Mouse (Mus musculus) embryonic facial prominence, embryonic 13.5 days (tissue): ENCODE measurements around the gene Draxin. TPM values are rescaled to one million over a fixed set of nuclear protein-coding genes. Genes with fewer than 3 reads are reported as not detected.

Experiments used
- ATAC-seq: fragments of 200-750 bp; cut with Nextera tagmentation; 2 replicates; pipeline ENCODE4 v1.8.0; 2017; ENCODE audit warnings: low read depth; ENCODE audit not compliant: insufficient number of reproducible peaks, insufficient read depth, low FRiP score, low TSS enrichment
- H3K27ac ChIP-seq: fragments of 300-500 bp; sonication (generic); 2 replicates; pipeline ENCODE4 v1.5.1; 2015; ENCODE audit warnings: moderate library complexity, mild to moderate bottlenecking, inconsistent platforms
- H3K27me3 ChIP-seq: fragments of 300-500 bp; sonication (generic); 2 replicates; pipeline ENCODE4 v1.6.1; 2015; ENCODE audit warnings: mild to moderate bottlenecking, inconsistent platforms
- H3K36me3 ChIP-seq: fragments of 300-500 bp; sonication (generic); 2 replicates; pipeline ENCODE4 v1.6.1; 2015; ENCODE audit warnings: mild to moderate bottlenecking, inconsistent platforms
- H3K4me1 ChIP-seq: fragments of 300-500 bp; sonication (generic); 2 replicates; pipeline ENCODE4 v1.6.1; 2015; ENCODE audit warnings: inconsistent platforms
- H3K4me2 ChIP-seq: fragments of 300-500 bp; sonication (generic); 2 replicates; pipeline ENCODE4 v1.6.1; 2015; ENCODE audit warnings: moderate library complexity, mild to moderate bottlenecking, inconsistent platforms
- H3K4me3 ChIP-seq: fragments of 300-500 bp; sonication (generic); 2 replicates; pipeline ENCODE4 v1.5.1; 2015; ENCODE audit warnings: mild to moderate bottlenecking, inconsistent platforms
- H3K9ac ChIP-seq: fragments of 300-500 bp; sonication (generic); 2 replicates; pipeline ENCODE4 v1.6.1; 2015; ENCODE audit warnings: mild to moderate bottlenecking, inconsistent platforms
- H3K9me3 ChIP-seq: fragments of 300-500 bp; sonication (generic); 2 replicates; pipeline ENCODE4 v1.6.1; 2016; ENCODE audit warnings: inconsistent platforms
- WGBS: fragments of 180-500 bp; shearing (Covaris S2); methylation state at CpG from one replicate; pipeline ENCODE4 v1.1.7; 2015; ENCODE audit warnings: mixed read lengths; 5-methylcytosine and 5-hydroxymethylcytosine counted together
- polyA plus RNA-seq: library from polyadenylated mRNA; unstranded; fragments of >200 nt; fragmentation: Nextera tagmentation; extraction: Ambion mirVana; gene quantifications from 2 replicates; pipeline ENCODE4 v1.2.1, GENCODE M21; 2015

The Draxin gene
- polyA plus RNA-seq, 1 experiment from 2014 or later, result 1.1 TPM

DNA sequence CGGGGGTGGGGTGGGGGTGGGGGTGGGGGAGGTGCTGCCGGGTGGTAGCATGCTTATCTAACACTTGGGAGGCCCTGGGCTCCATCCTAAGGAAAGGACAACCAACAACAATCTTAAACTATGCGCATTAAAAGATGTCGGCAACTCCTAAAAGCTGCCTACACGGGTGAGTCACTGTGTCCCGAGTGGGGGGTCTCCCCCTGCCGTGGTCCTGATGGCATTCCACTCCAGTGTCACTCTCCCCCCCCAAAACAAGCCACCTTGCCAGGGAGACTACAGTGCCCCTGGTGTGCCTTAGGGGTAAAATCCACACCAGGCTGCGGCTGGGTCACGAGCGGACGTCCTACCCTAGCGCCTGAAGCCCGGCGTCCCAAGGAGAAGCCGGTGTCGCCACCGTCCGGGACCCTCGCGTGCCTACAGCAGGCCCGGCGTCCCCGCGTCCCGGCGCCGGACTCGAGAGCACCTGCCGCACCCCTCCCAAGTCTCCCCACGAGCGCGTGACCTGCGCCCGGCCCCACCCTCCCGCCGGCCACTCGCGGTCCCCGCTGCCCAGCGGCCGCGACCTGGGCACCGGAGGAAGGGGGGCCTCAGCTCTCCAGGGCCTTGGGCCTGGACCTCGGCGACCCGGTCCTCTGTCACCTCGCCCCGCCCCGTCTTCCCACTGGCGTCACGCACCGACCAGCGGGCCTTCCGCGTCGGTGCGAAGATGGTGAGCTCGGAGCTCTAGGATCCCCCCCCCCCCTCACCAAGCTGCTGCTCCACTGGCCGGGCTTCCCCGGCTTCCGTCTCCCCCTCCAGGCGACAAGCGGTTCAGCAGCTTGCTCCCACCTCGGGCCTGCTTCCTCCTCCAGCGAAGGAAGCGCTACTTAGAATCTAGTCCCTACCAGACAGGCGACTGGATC lies 21.0 kb upstream of the Draxin start, which contains the start of gene Fbxo6:
Gene Fbxo6 (minus strand): TSS at position 874 of the 902 bp plus-strand sequence.
- H3K27ac ChIP-seq, result peak within 1 kb of the TSS; percentile 55
- WGBS, result under 1% methylated on average over 62 of the region's 67 CpGs
- peaks cover 23% of the 10 kb centered on the region for H3K36me3 ChIP-seq

DNA sequence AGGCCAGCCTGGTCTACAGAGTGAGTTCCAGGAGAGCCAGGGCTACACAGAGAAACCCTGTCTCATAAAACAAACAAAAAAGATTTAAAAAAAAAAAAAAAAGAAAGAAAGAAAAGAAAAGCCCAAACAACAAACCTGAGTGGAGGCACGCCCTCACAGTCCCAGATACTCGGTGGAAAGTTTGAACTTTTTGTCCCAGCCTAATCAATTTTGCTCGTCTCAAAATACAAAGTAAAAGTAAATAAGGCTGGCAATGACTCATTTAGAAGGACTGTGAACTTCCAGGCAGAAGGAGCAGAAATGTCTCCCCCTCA lies 20.4 kb upstream of the Draxin start:
- Histone ChIP-seq H3K27ac (no peak overlapping the region), H3K9ac (peak overlapping the region; percentile 78), H3K36me3 (peaks cover 24% of the 10 kb centered on the region), H3K9me3 (no peaks in the 10 kb centered on the region), H3K4me2 (peak overlapping the region; percentile 96), H3K4me1 (peaks cover 17% of the 10 kb centered on the region), H3K4me3 (peak overlapping the region; percentile 66), H3K27me3 (no peaks in the 10 kb centered on the region)
- ATAC-seq, result no peak
- 41% methylated on average over 3 of the region's 3 CpGs for WGBS

More for the DNA sequence above, 21.0 kb upstream of the Draxin start, which contains the start of gene Fbxo6:
- H3K4me2 ChIP-seq, result peak within 1 kb of the TSS; percentile 96
- peak within 1 kb of the TSS; percentile 66 for H3K4me3 ChIP-seq
- no peaks in the 10 kb centered on the region for H3K9me3 ChIP-seq
- H3K27me3 ChIP-seq, result no peaks in the 10 kb centered on the region
- peak; percentile 76 for ATAC-seq
- peaks cover 17% of the 10 kb centered on the region for H3K4me1 ChIP-seq
- H3K9ac ChIP-seq, result peak within 1 kb of the TSS; percentile 78

DNA sequence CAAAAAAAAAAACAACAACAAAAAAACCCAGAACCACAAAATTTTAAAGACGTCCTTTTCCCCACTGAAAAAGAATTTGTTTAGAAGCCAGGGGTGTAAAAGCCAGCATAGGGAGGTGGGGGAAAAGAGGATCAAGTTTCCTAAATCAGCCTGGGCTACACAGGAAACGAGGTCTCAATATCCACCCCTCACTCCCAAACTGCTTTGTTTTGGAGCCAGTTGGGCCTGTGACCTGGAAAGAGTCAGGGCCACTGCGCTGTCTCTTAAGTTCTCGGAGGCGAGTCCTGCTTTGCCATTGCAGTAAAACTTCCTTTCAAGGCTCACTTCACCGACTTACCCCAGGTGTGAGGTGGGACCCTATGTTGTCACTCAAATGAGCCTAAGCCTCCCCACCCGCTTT lies 19.7 kb upstream of the Draxin start:
- H3K4me2 ChIP-seq, result 0 out of 2 replicates have a peak overlapping the region, but pooled peaks have one; percentile 7
- no peak overlapping the region for H3K4me3 ChIP-seq
- H3K27me3 ChIP-seq, result no peaks in the 10 kb centered on the region
- H3K4me1 ChIP-seq, result peaks cover 17% of the 10 kb centered on the region
- peaks cover 26% of the 10 kb centered on the region for H3K36me3 ChIP-seq
- no peak overlapping the region for H3K27ac ChIP-seq
- no peak overlapping the region for H3K9ac ChIP-seq
- ATAC-seq, result no peak
- WGBS, result 24% methylated on average over 7 of the region's 7 CpGs
- H3K9me3 ChIP-seq, result no peaks in the 10 kb centered on the region

DNA sequence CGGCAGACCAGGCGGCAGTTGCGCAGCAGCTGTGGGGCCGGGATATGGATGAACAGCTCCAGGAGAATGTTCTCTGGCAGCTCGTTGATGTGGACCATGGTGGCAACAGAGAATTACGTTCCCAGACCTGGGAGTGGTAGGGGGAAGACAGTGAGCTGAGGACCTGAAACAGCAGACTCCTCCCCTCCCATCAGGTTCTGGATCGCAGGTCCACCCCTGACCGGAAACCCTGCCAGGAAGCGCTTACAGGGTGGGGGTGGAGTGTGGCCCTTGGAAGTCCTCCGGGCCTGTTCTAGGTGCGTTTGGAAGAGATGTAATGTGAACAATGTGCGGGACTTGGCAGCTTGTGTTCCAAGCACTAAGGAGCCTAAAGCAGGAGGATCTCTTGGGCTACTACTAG lies 19.0 kb upstream of the Draxin start:
- Histone ChIP-seq H3K27ac (no peak overlapping the region), H3K9me3 (no peaks in the 10 kb centered on the region), H3K27me3 (no peaks in the 10 kb centered on the region), H3K9ac (no peak overlapping the region), H3K4me2 (no peak overlapping the region), H3K36me3 (peaks cover 33% of the 10 kb centered on the region), H3K4me1 (peaks cover 17% of the 10 kb centered on the region), H3K4me3 (no peak overlapping the region)
- no peak for ATAC-seq
- 61% methylated on average over 12 of the region's 12 CpGs for WGBS

DNA sequence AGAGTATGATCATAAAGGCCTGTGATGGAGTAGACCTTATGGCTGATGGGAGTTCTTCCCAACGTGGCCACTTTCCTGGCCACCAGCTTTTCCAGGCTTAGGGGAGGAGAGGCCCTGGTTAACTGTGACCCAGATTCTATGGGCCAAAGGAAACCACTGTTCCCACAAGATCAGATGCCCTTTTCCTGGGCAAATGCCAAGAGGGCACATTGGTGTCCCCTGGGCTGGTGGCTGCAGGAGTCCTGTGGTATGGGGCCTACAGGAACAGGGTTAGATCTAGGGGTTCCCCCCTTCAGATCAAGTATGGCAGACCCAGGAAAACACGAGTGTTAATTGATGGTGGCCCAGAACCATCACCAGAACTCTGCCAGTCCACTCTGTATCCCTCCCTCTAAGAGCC lies 17.2 kb upstream of the Draxin start:
- no peak for ATAC-seq
- Histone ChIP-seq H3K4me2 (no peak overlapping the region), H3K36me3 (peaks cover 33% of the 10 kb centered on the region), H3K27me3 (no peaks in the 10 kb centered on the region), H3K4me3 (no peak overlapping the region), H3K9ac (no peak overlapping the region), H3K9me3 (no peaks in the 10 kb centered on the region), H3K4me1 (peaks cover 17% of the 10 kb centered on the region), H3K27ac (no peak overlapping the region)
- 88% methylated on average over 2 of the region's 2 CpGs for WGBS

DNA sequence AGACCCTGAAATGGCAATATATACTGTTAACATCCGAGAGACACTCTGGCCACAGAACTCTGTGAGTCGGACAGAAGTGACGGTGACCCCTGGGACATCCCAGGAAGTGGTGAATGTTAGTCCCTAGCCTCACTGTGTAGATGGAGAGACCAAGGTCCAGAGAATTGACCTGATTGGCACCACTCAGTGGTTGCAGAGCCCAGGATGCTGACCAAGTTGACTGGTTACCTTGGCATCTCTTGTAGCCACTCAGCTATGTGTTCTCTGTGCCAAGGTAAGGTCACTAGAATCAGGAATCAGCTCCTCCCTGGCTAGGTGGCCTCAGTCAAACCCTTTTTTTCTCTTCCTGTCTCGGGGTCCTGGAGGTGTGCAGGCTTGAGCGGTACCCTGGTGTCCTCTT lies 13.2 kb upstream of the Draxin start:
- 86% methylated on average over 5 of the region's 5 CpGs for WGBS
- peaks cover 14% of the 10 kb centered on the region; the same call in 1 of the 2 replicates for H3K4me1 ChIP-seq
- no peak overlapping the region for H3K4me2 ChIP-seq
- no peak overlapping the region for H3K9ac ChIP-seq
- H3K27ac ChIP-seq, result no peak overlapping the region
- ATAC-seq, result no peak
- H3K36me3 ChIP-seq, result peaks cover 33% of the 10 kb centered on the region
- H3K9me3 ChIP-seq, result no peaks in the 10 kb centered on the region
- peaks cover 3% of the 10 kb centered on the region; the same call in 1 of the 2 replicates for H3K27me3 ChIP-seq
- no peak overlapping the region for H3K4me3 ChIP-seq

DNA sequence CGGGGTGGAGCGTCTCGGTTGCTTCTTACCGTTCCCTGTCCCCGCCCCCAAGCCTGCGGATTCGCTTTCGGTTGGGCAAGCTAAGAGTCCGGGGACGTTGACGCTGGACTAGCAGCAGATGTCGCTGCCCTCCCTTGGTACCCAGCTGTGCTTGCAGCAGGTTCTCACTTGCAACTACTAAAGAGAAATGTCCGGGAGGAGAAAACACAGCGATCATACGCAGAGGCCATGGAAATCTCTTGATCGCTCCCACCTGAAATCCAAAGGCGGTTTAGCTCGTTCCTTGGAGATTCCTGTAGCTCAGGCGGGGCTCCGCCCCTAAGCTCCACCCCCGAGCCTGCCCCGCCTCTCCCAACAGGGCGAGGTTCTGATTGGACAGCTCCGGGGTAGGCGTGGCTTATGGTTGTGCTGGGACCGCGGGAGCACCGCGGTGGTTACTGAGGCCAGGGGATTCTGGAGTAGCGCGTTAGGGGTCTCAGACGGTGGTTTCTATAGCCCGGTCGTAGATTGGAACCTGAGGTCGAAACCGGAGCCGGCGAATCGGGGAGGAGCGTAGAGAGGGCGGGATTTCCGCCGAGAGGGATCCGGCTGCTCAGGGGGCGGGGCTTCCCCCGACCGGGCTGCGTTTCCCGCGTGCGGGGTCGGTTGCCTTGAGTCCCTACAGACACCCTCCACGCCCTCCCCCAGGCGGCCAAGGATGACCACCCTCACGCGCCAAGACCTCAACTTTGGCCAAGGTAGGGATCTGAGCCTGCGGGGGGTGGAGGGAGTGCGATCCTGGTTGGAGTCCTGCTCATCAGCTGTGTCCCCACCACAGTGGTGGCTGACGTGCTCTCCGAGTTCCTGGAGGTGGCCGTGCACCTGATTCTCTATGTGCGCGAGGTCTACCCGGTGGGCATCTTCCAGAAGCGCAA lies 9.9 kb upstream of the Draxin start:
- no peaks in the 10 kb centered on the region for H3K9me3 ChIP-seq
- peak; percentile 92 for ATAC-seq
- H3K27ac ChIP-seq, result peak overlapping the region; percentile 92
- under 1% methylated on average over 65 of the region's 65 CpGs for WGBS
- H3K4me1 ChIP-seq, result peaks cover 14% of the 10 kb centered on the region; the same call in 1 of the 2 replicates
- H3K4me2 ChIP-seq, result peak overlapping the region; percentile 89
- H3K36me3 ChIP-seq, result peaks cover 14% of the 10 kb centered on the region
- peak overlapping the region; percentile 67 for H3K4me3 ChIP-seq
- H3K27me3 ChIP-seq, result peaks cover 12% of the 10 kb centered on the region
- H3K9ac ChIP-seq, result peak overlapping the region; percentile 81

DNA sequence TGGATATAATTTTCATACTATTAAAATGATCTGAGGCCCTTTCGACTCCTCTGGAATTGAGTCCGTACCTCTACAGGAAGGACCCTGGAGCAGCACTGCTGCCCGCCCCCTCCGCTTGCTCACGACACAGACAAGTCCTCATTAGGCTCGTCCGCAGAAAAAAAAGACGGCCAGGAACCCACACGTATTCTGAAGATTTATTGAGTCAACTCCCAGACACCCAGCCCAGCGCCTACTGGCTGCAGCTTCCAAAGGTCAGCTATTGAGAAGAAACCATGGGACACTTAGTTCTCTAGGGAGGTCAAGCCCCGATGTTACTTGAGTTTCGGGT lies 9.2 kb upstream of the Draxin start:
- peak overlapping the region; percentile 81 for H3K9ac ChIP-seq
- ATAC-seq, result no peak
- peak overlapping the region; percentile 67 for H3K4me3 ChIP-seq
- peak overlapping the region; percentile 92 for H3K27ac ChIP-seq
- WGBS, result 0% methylated on average over 12 of the region's 12 CpGs
- peaks cover 7% of the 10 kb centered on the region; the same call in 1 of the 2 replicates for H3K36me3 ChIP-seq
- H3K4me2 ChIP-seq, result peak overlapping the region; percentile 89
- H3K9me3 ChIP-seq, result no peaks in the 10 kb centered on the region
- peaks cover 12% of the 10 kb centered on the region for H3K27me3 ChIP-seq
- peaks cover 14% of the 10 kb centered on the region; the same call in 1 of the 2 replicates for H3K4me1 ChIP-seq

DNA sequence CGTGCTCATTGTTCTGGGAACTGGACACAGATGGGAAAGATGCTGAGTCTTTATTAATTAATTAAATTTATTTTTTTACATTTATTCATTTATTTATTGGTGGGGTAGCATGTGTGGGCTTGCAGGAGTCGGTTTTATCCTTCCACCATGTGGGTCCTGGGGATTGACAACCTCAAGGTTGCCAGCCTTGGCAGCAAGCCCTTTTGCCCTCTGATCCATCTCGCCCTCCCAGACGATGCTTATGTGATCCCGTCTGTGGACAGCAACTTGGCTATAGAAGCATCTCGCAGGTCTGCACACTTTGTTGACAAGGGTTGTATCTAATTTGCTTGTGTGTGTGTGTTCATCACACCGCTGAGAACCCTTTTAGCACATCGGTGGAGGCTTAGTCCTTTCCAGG lies 7.0 kb upstream of the Draxin start:
- no peak overlapping the region for H3K27ac ChIP-seq
- H3K9ac ChIP-seq, result no peak overlapping the region
- H3K4me2 ChIP-seq, result no peak overlapping the region
- ATAC-seq, result no peak
- H3K4me3 ChIP-seq, result no peak overlapping the region
- 68% methylated on average over 8 of the region's 8 CpGs for WGBS
- no peaks in the 10 kb centered on the region for H3K36me3 ChIP-seq
- no peaks in the 10 kb centered on the region for H3K9me3 ChIP-seq
- H3K4me1 ChIP-seq, result peaks cover 14% of the 10 kb centered on the region; the same call in 1 of the 2 replicates
- peaks cover 12% of the 10 kb centered on the region for H3K27me3 ChIP-seq

DNA sequence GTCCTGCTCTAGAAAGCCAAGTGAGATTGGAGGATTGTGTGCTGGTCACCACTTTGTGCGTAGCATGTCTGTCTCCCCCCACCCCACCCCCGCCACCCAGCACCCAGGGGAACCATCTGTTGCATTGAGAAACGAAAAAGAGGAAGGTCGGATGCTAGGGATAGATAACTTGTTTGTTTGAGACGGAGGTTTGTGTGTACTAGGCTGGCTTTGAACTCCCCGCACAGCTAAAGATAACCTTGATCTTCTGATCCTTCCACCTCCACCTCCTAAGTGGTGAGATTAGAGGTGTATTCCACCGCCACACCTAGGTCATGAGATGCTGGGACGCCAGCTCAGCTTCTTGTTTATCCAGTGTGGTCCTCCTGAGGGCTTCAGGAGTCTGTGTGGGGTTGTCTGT lies 4.5 kb upstream of the Draxin start:
- Histone ChIP-seq H3K9me3 (no peaks in the 10 kb centered on the region), H3K9ac (no peak overlapping the region), H3K27me3 (peaks cover 22% of the 10 kb centered on the region), H3K4me2 (no peak overlapping the region), H3K36me3 (no peaks in the 10 kb centered on the region), H3K4me3 (no peak overlapping the region), H3K4me1 (peaks cover 25% of the 10 kb centered on the region), H3K27ac (no peak overlapping the region)
- 85% methylated on average over 8 of the region's 8 CpGs for WGBS
- no peak for ATAC-seq

DNA sequence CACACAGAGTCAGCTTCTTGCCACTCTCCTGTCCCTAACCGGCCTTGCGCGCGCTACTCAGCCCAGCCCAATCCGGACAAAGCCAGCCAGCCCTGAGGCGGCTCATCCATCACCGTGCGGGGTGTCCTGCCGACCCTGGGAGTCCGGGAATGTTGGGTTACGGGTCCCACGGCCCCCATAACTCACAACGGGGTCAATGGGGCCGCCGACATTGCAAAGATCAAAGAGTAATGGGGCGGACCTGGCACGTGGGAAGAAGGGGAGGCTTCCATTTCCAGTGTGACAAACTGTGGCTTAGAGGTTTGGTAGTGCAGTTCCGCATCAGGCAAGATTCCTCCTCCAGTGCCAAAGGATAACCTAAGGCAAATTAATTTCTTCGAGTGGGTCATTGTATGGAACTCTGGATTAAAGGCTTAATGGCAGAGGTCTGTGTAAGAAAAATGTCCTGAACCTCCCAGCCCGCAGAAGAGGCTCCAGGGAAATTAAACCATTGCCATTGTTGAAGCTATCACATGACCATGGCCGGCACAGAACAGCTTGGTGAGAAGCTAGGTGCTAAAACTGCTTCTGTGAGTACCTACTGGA lies 1.1 kb upstream of the Draxin start:
- H3K27me3 ChIP-seq, result peaks cover 33% of the 10 kb centered on the region

More for the DNA sequence above, 1.1 kb upstream of the Draxin start:
- ATAC-seq, result no peak
- Histone ChIP-seq H3K36me3 (no peaks in the 10 kb centered on the region), H3K9me3 (no peaks in the 10 kb centered on the region), H3K4me2 (peak overlapping the region; percentile 88), H3K27ac (no peak overlapping the region), H3K9ac (peak overlapping the region; percentile 89), H3K4me1 (peaks cover 17% of the 10 kb centered on the region), H3K4me3 (peak overlapping the region; percentile 77)
- under 1% methylated on average over 21 of the region's 21 CpGs for WGBS
